Mouse (Mus musculus) embryonic facial prominence, embryonic 10.5 days (tissue): Measurements from ENCODE around the gene Timm23. TPM values are rescaled to one million over a fixed set of nuclear protein-coding genes. Genes with fewer than 3 reads are reported as not detected.
A peak's percentile ranks its signal among the peaks of the same experiment; 100 is the strongest.

Source experiments
- DNase-seq: peaks from one replicate; pipeline ENCODE4 v3.0.0-alpha.2; 2017; ENCODE audit warnings: low spot score
- H3K27ac ChIP-seq: fragments of 300-500 bp; sonication (generic); replicated peaks from 2 replicates; pipeline ENCODE4 v1.5.1; 2016; ENCODE audit warnings: mild to moderate bottlenecking
- H3K27me3 ChIP-seq: fragments of 300-500 bp; sonication (generic); replicated peaks from 2 replicates; pipeline ENCODE4 v1.6.1; 2016; ENCODE audit warnings: low read depth, mild to moderate bottlenecking; ENCODE audit not compliant: poor library complexity, severe bottlenecking
- H3K36me3 ChIP-seq: fragments of 300-500 bp; sonication (generic); replicated peaks from 2 replicates; pipeline ENCODE4 v1.6.1; 2016; ENCODE audit warnings: mild to moderate bottlenecking, moderate library complexity
- H3K4me1 ChIP-seq: fragments of 300-500 bp; sonication (generic); 2 replicates; pipeline ENCODE4 v1.6.1; 2016
- H3K4me3 ChIP-seq: fragments of 300-500 bp; sonication (generic); 2 replicates; pipeline ENCODE4 v1.5.1; 2016; ENCODE audit warnings: mild to moderate bottlenecking, moderate library complexity
- H3K9me3 ChIP-seq: fragments of 300-500 bp; sonication (generic); 2 replicates; pipeline ENCODE4 v1.6.1; 2016; ENCODE audit warnings: mild to moderate bottlenecking
- WGBS: fragments of 180-500 bp; shearing (Covaris S2); methylation state at CpG from one replicate; pipeline ENCODE4 v1.1.7; 2016; 5-methylcytosine and 5-hydroxymethylcytosine counted together
- polyA plus RNA-seq: library from polyadenylated mRNA; unstranded; fragments of >200 nt; fragmentation: Nextera tagmentation; extraction: Ambion mirVana; gene quantifications from 2 replicates; pipeline ENCODE4 v1.2.1, GENCODE M21; 2016

Timm23 gene
- polyA plus RNA-seq, 1 experiment from 2014 or later = 355 TPM

DNA sequence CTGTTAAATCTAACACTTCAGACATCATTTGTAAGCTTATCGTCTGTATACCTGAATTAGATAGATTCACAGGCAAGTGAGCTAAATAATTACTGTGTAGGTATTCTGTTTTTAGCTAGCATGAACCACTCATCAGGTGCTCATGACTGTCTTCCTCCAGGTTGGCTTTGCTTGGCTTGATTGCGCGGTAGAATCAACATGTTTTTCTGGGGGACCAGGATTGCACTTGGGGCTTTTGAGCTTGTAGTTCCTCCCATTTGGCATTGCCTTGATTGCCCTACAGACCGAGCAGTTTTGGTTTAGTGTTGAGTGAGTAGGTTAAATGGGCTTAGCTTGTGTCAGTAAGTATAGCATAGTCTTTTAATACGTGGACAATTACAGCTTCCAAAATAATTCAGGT, 39.5 kb downstream of the Timm23 start:
- DNase-seq = no peak
- WGBS = 94% methylated on average over 5 of the region's 5 CpGs
- no peaks in the 10 kb centered on the region for H3K27me3 ChIP-seq
- H3K4me1 ChIP-seq = peaks cover 39% of the 10 kb centered on the region
- no peaks in the 10 kb centered on the region for H3K9me3 ChIP-seq
- H3K27ac ChIP-seq = no peak overlapping the region
- no peaks in the 10 kb centered on the region for H3K36me3 ChIP-seq
- H3K4me3 ChIP-seq = no peak overlapping the region

DNA sequence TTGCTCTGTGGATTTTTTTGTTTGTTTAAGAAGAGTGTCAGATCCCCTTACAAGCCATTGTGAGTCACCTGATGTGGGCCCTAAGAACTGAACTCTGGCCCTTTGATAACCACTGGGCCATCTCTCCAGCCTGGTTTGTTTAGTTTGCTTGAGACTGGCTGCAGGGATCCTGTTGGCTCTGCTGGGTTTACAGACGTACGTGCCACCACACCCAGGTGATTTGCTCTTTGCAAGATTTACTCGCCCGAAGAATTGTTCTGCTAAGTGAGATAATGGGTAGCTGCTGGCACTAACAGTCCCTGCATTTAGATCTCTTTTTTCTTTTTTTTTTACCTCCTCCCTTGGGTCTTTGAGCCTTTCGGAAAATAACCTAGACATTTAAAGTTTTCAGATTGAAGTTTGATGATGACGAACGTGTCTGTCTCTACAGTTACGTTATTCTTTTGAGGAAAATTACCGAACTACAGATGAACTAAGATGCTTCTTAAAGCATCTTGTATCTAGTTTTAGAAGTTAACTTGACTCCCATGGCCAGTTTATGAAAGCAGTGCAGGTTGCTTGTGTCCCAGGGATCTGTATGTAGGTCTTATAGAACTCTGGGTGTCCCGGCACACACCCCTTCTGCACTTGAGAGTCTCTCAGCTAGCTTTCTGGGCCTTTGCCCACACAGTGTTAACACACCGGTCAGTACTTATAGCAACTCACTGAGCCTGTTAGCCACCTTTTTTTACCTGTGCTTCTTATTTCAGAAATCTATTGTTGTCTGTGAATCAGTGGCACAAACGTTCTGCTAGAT, 40.4 kb downstream of the Timm23 start:
- Histone ChIP-seq H3K4me1 (peaks cover 39% of the 10 kb centered on the region), H3K36me3 (no peaks in the 10 kb centered on the region), H3K27me3 (no peaks in the 10 kb centered on the region), H3K9me3 (no peaks in the 10 kb centered on the region), H3K4me3 (peak overlapping the region; percentile 92), H3K27ac (0 out of 2 replicates have a peak overlapping the region, but pooled peaks have one; percentile 92)
- WGBS = 87% methylated on average over 12 of the region's 12 CpGs
- no peak for DNase-seq

DNA sequence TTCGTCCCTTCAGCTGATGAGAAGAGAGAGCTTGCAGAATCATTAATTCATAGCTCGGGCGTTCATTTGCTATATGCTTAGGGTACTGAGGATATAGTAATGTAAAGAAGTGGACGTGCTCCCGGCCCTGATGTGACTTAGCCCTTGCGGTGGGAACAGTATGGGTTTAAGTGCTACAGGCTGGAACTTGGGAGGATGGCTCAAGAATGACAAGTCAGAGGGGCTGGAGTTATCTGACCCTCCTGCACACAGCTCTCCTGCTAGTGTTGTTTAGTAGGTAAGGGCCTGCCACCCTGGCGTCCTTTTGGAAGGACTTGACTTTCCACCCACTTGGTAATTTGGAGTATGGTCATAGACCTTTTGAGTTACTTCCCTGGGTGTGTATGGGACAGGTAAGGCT, 41.1 kb downstream of the Timm23 start:
- H3K9me3 ChIP-seq = no peaks in the 10 kb centered on the region
- H3K4me3 ChIP-seq = peak overlapping the region; percentile 92
- DNase-seq = peak; percentile 9
- peaks cover 34% of the 10 kb centered on the region for H3K4me1 ChIP-seq
- H3K27me3 ChIP-seq = no peaks in the 10 kb centered on the region
- peak overlapping the region; percentile 92 for H3K27ac ChIP-seq
- no peaks in the 10 kb centered on the region for H3K36me3 ChIP-seq
- 39% methylated on average over 7 of the region's 7 CpGs for WGBS

DNA sequence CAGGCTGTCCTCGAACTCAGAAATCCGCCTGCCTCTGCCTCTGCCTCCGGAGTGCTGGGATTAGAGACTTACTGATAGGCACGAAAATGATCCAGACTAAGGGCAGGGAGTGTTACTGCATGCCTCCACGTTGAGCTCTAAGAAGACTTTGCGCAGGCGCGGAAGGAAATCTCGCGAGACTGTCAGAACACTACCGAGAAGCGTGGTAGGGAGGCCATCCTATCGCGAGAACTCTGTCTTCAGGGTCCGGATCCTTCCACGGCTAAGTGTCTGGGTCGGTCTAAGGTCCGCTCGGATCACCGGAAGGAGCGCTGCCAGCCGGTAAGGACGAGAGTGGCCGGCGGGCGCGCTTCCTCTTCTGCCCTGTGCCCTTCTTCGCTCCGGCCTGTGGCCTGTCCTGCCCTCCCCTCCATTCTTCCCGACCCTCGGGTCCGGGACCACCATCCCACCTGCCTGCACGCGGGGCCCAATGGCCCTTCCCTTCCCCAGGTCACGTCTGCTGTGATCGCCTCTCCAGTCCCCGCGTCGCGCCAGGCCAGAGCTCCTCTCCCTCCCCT, 41.9 kb downstream of the Timm23 start, which contains the start of gene Ncoa4:
Gene Ncoa4, plus strand, starts transcription at position 176 of the 557 bp plus-strand sequence.
- Histone ChIP-seq H3K27ac (peak within 1 kb of the TSS; percentile 92), H3K4me3 (peak within 1 kb of the TSS; percentile 92), H3K4me1 (peaks cover 26% of the 10 kb centered on the region), H3K9me3 (no peaks in the 10 kb centered on the region), H3K27me3 (no peaks in the 10 kb centered on the region), H3K36me3 (no peaks in the 10 kb centered on the region)
- peak; percentile 97 for DNase-seq
- WGBS = under 1% methylated on average over 40 of the region's 40 CpGs

DNA sequence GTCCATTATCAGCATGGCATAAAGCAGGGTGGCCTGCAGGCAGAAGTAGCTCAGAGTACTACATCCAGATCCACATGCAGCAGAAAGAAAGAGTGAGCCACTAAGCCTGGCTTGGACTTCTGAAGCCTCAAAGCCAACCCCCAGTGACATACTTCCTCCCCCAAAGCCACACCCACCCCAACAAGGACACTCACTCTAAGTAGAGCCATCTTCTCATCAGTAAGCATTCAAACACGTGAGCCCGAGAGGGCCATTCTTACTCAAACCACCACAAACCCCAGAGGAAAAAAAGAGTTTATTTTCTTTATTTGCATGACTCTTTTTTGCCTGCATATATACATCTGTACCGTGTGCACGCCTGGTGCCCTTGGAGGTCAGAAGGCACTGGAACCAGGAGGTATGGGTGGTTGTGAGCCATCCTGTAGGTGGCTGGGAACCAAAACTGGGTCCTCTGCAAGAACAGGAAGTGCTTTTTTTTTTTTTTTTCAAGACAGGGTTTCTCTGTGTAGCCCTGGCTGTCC, 42.5 kb downstream of the Timm23 start:
- no peaks in the 10 kb centered on the region for H3K9me3 ChIP-seq
- H3K4me1 ChIP-seq = peaks cover 21% of the 10 kb centered on the region
- no peaks in the 10 kb centered on the region for H3K36me3 ChIP-seq
- WGBS = 36% methylated on average over 4 of the region's 4 CpGs
- peak overlapping the region; percentile 92 for H3K4me3 ChIP-seq
- no peak for DNase-seq
- no peaks in the 10 kb centered on the region for H3K27me3 ChIP-seq
- peak overlapping the region; percentile 92 for H3K27ac ChIP-seq

DNA sequence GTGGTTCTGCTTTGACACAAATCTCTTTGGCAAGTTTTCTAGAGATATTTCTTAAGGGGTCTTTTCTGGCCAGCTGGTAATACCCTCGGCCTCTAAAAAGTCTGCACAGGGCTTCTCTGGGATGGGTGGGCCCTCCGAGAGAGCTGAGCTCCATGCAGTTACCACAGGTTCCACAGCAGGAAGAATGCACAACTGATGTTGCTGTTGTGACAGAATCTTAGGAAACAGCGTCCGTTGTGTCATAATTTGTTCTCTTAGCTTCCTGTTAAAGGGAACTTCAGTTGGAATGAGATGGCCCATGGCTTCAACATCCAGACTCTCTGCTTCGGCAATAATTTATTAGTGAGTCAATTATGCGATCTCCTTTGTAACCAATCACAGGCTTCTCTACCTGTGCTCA, 46.9 kb downstream of the Timm23 start:
- H3K27me3 ChIP-seq = no peaks in the 10 kb centered on the region
- DNase-seq = no peak
- peaks cover 5% of the 10 kb centered on the region; the same call in 1 of the 2 replicates for H3K4me1 ChIP-seq
- no peaks in the 10 kb centered on the region for H3K9me3 ChIP-seq
- WGBS = 90% methylated on average over 6 of the region's 6 CpGs
- H3K27ac ChIP-seq = no peak overlapping the region
- H3K4me3 ChIP-seq = no peak overlapping the region
- H3K36me3 ChIP-seq = no peaks in the 10 kb centered on the region

DNA sequence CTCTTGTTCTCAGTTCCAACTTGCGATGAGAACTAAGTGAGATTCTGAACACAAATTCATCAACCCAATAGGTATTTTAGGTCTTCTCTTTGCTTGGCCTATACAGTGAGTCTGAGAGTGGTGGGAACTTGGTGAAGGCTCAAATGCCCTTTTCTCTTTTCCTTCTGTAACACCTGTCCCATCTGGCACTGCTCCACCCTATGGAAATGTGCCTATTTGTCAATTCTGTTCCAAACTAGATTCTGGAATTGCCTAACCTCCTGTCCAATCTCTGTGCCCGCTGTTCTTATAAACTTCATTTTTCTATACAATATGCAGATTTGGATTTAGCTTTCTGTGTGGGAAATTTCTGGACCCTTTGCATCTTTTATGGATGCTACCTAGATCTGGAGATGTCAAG, 48.5 kb downstream of the Timm23 start:
- H3K4me3 ChIP-seq = no peak overlapping the region
- H3K36me3 ChIP-seq = no peaks in the 10 kb centered on the region
- H3K9me3 ChIP-seq = no peaks in the 10 kb centered on the region
- no peak for DNase-seq
- H3K27me3 ChIP-seq = no peaks in the 10 kb centered on the region
- H3K27ac ChIP-seq = no peak overlapping the region
- WGBS = 99% methylated on average over 2 of the region's 2 CpGs
- H3K4me1 ChIP-seq = no peaks in the 10 kb centered on the region

DNA sequence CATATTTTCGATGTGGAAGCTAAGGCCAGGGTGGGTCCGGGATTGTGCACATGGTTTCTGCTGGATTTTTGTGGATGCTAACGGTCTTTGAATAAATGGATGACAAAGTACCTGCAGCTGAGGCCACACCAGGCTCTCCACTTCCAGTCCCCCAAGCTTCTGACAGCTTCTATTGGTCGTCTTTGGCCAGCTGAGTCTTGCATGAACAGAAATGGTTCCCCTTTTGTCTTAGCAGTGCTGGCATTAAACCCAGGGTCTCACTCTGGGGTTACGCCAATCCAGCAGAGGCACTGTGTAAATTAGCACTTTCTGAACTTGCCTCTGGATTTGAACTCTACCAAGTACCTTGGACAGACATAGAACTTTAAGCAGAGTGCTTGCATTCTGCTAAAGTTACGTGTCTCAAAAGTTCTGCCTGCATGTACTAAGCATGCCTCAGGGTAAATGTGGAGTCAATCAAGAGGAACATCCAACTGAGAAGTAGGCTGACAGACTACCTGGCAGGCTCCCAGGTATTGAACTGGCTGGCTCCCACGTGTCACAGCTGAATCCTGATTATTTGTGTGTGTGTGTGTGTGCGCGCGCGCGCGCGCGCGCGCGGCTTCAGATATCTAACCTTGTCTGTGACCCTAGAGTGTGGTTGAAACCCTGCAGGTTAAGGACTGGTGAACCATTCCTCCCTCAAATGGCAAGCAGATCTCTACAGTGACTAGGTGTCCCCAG, 49.3 kb downstream of the Timm23 start:
- WGBS = 89% methylated on average over 18 of the region's 18 CpGs
- Histone ChIP-seq H3K36me3 (no peaks in the 10 kb centered on the region), H3K9me3 (no peaks in the 10 kb centered on the region), H3K4me1 (no peaks in the 10 kb centered on the region), H3K27me3 (no peaks in the 10 kb centered on the region), H3K27ac (no peak overlapping the region), H3K4me3 (no peak overlapping the region)
- no peak for DNase-seq

DNA sequence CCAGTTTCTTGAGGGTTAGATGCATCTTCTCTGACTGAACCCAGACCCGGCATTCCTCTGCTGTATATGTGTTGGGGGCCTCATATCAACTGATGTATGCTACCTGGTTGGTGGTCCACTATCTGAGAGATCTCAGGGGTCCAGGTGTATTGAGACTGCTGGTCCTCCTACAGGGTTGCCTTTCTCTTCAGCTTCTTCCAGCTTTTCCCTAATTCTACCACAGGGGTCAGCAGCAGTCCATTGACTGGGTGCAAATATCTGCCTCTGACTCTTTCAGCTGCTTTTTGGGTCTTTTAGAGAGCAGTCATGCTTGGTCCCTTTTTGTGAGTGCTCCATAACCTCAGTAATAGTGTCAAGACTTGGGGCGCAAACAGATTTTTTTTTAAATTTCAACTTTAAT, 50.8 kb downstream of the Timm23 start:
- Histone ChIP-seq H3K27me3 (no peaks in the 10 kb centered on the region), H3K4me3 (no peak overlapping the region), H3K4me1 (no peaks in the 10 kb centered on the region), H3K27ac (no peak overlapping the region), H3K9me3 (0 out of 2 replicates have a peak, but pooled peaks cover 2% of the 10 kb centered on the region), H3K36me3 (no peaks in the 10 kb centered on the region)
- WGBS = 88% methylated on average over 2 of the region's 2 CpGs
- DNase-seq = no peak

DNA sequence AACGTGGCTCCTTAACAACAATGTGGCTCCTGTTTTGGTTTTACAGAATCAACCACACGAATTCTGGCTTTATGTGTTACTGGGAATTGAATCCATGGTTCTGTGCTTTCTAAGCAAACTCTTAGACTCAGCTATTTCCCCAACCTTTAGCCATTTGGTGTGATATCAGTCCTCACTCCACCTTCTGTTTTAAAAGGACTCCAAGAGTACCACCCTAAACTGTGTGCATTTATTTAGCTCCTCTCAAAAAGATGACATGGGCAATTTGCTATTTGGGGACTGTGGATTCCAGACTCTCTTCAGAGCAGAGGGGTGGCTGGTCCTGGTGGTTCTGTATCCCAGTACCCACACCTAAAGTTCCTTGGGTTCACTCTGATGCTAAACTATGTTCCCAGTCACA, 55.1 kb downstream of the Timm23 start:
- Histone ChIP-seq H3K36me3 (no peaks in the 10 kb centered on the region), H3K4me1 (no peaks in the 10 kb centered on the region), H3K27me3 (no peaks in the 10 kb centered on the region), H3K9me3 (0 out of 2 replicates have a peak, but pooled peaks cover 2% of the 10 kb centered on the region), H3K27ac (no peak overlapping the region), H3K4me3 (no peak overlapping the region)
- 75% methylated on average over 2 of the region's 2 CpGs for WGBS
- no peak for DNase-seq

DNA sequence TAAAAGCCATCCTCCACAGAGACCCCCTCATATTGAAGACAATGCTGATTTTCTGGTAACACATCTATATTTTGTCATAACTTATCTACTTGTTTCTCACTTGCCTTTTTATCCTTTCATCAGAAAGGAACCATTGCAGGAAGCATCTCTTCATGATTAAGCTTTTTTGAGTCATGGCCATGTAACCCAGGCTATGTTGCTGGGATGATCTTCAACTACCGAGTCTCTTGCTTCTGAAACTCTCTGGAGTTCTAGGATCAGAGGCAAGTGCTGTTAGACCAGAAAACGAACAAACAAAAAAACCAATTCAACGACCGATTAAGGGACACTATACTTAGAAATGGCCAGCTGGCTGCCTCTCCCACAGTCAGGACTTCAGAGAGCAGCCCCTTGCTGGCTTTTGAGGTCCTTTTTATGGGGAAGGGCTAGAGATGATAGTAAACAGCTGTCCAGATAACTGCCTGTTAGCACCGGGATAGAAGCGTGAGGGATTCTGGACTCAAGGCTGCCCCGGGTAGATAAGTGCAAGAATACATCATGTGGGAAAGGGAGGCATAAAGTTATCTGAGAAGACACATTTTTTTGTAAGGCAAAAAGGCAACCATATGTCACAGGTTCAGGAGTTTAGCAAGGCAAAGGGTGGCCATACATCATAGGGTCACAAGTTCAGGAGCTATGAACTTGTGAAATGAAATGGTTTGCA, 55.7 kb downstream of the Timm23 start:
- 0 out of 2 replicates have a peak, but pooled peaks cover 2% of the 10 kb centered on the region for H3K9me3 ChIP-seq
- H3K27me3 ChIP-seq = no peaks in the 10 kb centered on the region
- H3K36me3 ChIP-seq = no peaks in the 10 kb centered on the region
- no peaks in the 10 kb centered on the region for H3K4me1 ChIP-seq
- whole genome bisulfite sequencing = 85% methylated on average over 7 of the region's 7 CpGs
- no peak overlapping the region for H3K27ac ChIP-seq
- no peak overlapping the region for H3K4me3 ChIP-seq
- no peak for DNase-seq

DNA sequence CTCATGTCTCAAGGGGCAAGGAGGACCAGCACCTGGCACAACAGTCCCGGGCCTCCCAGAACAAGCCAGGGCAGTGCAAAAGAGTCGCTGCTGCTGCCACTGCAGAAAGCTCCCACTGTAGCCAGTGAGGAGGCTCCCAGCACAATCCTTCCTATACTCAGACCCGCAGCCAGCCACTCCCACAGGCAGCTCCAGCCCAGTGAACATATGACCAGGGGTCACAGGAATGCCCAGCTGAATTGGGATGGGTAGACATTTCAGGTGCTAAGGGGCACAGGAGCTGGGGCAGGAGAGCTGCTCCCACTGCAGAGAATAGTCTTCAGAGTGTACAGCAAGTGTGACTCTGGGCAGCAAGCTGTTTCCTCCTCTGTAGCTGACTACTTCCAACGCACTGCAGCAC, 56.3 kb downstream of the Timm23 start:
- Histone ChIP-seq H3K4me3 (no peak overlapping the region), H3K27me3 (no peaks in the 10 kb centered on the region), H3K9me3 (0 out of 2 replicates have a peak, but pooled peaks cover 2% of the 10 kb centered on the region), H3K4me1 (no peaks in the 10 kb centered on the region), H3K36me3 (no peaks in the 10 kb centered on the region), H3K27ac (no peak overlapping the region)
- WGBS = 67% methylated on average over 4 of the region's 4 CpGs
- DNase-seq = no peak
